Mouse (Mus musculus) heart, embryonic 14.5 days (tissue): ENCODE measurements around the gene Dner. TPM values are rescaled to one million over a fixed set of nuclear protein-coding genes. Genes with fewer than 3 reads are reported as not detected.

Experiments
- ATAC-seq: fragments of 200-750 bp; cut with Nextera tagmentation; 2 replicates; pipeline ENCODE4 v1.8.0; 2017; ENCODE audit warnings: low read depth, moderate TSS enrichment; ENCODE audit not compliant: insufficient number of reproducible peaks, insufficient read depth, low FRiP score
- H3K27ac ChIP-seq, 2 experiments: fragments of 200-500 bp in 1 of 2; fragments of 300-500 bp in 1 of 2; sonication (generic) in 1 of 2; replicated peaks in 1 of 2; 2 replicates each; pipeline ENCODE4 v1.5.1; 2012 to 2014; ENCODE audit warnings: low read depth in 2 of 2, low read length in 2 of 2, control low read depth in 1 of 2, mild to moderate bottlenecking in 1 of 2, mixed read lengths in 1 of 2; ENCODE audit not compliant: control insufficient read depth in 1 of 2, insufficient read depth in 1 of 2
- H3K27me3 ChIP-seq: fragments of 300-500 bp; sonication (generic); 2 replicates; pipeline ENCODE4 v1.6.1; 2014; ENCODE audit warnings: mild to moderate bottlenecking, low read length, control low read depth; ENCODE audit not compliant: control insufficient read depth, insufficient read depth
- H3K36me3 ChIP-seq: fragments of 300-500 bp; sonication (generic); 2 replicates; pipeline ENCODE4 v1.6.1; 2014; ENCODE audit warnings: mild to moderate bottlenecking, control low read depth, low read length, mixed read lengths; ENCODE audit not compliant: control insufficient read depth, insufficient read depth
- H3K4me1 ChIP-seq, 2 experiments: fragments of 200-500 bp in 1 of 2; fragments of 300-500 bp in 1 of 2; sonication (generic) in 1 of 2; 2 replicates each; pipeline ENCODE4 v1.6.1; 2012 to 2014; ENCODE audit warnings: low read length in 2 of 2, control low read depth in 1 of 2, mixed read lengths in 1 of 2; ENCODE audit not compliant: control insufficient read depth in 2 of 2, insufficient read depth in 2 of 2
- H3K4me2 ChIP-seq: fragments of 300-500 bp; sonication (generic); 2 replicates; pipeline ENCODE4 v1.6.1; 2014; ENCODE audit warnings: mild to moderate bottlenecking, low read length
- H3K4me3 ChIP-seq, 2 experiments: fragments of 200-500 bp in 1 of 2; fragments of 300-500 bp in 1 of 2; sonication (generic) in 1 of 2; 2 replicates each; pipeline ENCODE4 v1.5.1; 2012 to 2014; ENCODE audit warnings: low read length in 2 of 2, mild to moderate bottlenecking in 2 of 2, control low read depth in 1 of 2, low read depth in 1 of 2, moderate library complexity in 1 of 2; ENCODE audit not compliant: control insufficient read depth in 1 of 2, insufficient read depth in 1 of 2
- H3K9ac ChIP-seq: fragments of 300-500 bp; sonication (generic); 2 replicates; pipeline ENCODE4 v1.6.1; 2014; ENCODE audit warnings: mild to moderate bottlenecking, low read length
- H3K9me3 ChIP-seq: fragments of 300-500 bp; sonication (generic); 2 replicates; pipeline ENCODE4 v1.6.1; 2016; ENCODE audit warnings: low read length, control low read depth; ENCODE audit not compliant: control insufficient read depth
- WGBS: fragments of 180-500 bp; shearing (Covaris S2); extraction: QIAGEN DNeasy Blood & Tissue Kit; methylation state at CpG from one replicate; pipeline ENCODE4 v1.1.7; 2014; 5-methylcytosine and 5-hydroxymethylcytosine counted together
- polyA plus RNA-seq: library from polyadenylated mRNA; unstranded; fragments of >200 nt; fragmentation: Nextera tagmentation; extraction: Ambion mirVana; gene quantifications from 2 replicates; pipeline ENCODE4 v1.2.1, GENCODE M21; 2014

Gene Dner
- polyA plus RNA-seq, 1 experiment from 2014 or later = 0.85 TPM

GRCm38 (mm10) chr1:84525514-84525913 lies 170.5 kb downstream of the Dner start:
- Histone ChIP-seq H3K9ac (no peak overlapping the region), H3K36me3 (no peaks in the 10 kb centered on the region), H3K27ac (no peak overlapping the region), H3K4me1 (no peaks in the 10 kb centered on the region), H3K27me3 (no peaks in the 10 kb centered on the region), H3K4me2 (no peak overlapping the region), H3K9me3 (no peaks in the 10 kb centered on the region), H3K4me3 (no peak overlapping the region)
- no peak for ATAC-seq
- WGBS = 62% methylated on average over 3 of the region's 3 CpGs

GRCm38 (mm10) chr1:84524413-84524812 lies 171.6 kb downstream of the Dner start:
- Histone ChIP-seq H3K4me3 (no peak overlapping the region), H3K27ac (no peak overlapping the region), H3K4me1 (no peaks in the 10 kb centered on the region), H3K9ac (no peak overlapping the region), H3K9me3 (no peaks in the 10 kb centered on the region), H3K4me2 (no peak overlapping the region), H3K27me3 (no peaks in the 10 kb centered on the region), H3K36me3 (no peaks in the 10 kb centered on the region)
- no peak for ATAC-seq
- 83% methylated on average over 4 of the region's 4 CpGs for WGBS

- Histone ChIP-seq H3K9ac (no peak overlapping the region), H3K36me3 (no peaks in the 10 kb centered on the region), H3K27ac (no peak overlapping the region), H3K4me3 (no peak overlapping the region), H3K9me3 (no peaks in the 10 kb centered on the region), H3K4me2 (no peak overlapping the region), H3K27me3 (no peaks in the 10 kb centered on the region), H3K4me1 (no peaks in the 10 kb centered on the region)
- ATAC-seq = no peak
- 78% methylated on average over 4 of the region's 4 CpGs for WGBS
These were observed 173.1 kb downstream of the Dner start for GRCm38 (mm10) chr1:84522963-84523280.

GRCm38 (mm10) chr1:84522256-84522962 lies 173.6 kb downstream of the Dner start:
- 69% methylated on average over 4 of the region's 4 CpGs for WGBS
- Histone ChIP-seq H3K9me3 (no peaks in the 10 kb centered on the region), H3K4me1 (no peaks in the 10 kb centered on the region), H3K4me3 (no peak overlapping the region), H3K4me2 (no peak overlapping the region), H3K27me3 (no peaks in the 10 kb centered on the region), H3K36me3 (no peaks in the 10 kb centered on the region), H3K9ac (no peak overlapping the region), H3K27ac (no peak overlapping the region)
- ATAC-seq = no peak

- H3K36me3 ChIP-seq = no peaks in the 10 kb centered on the region
- WGBS = 86% methylated on average over 4 of the region's 4 CpGs
- H3K9me3 ChIP-seq = no peaks in the 10 kb centered on the region
- H3K4me3 ChIP-seq = no peak overlapping the region
- ATAC-seq = no peak
- H3K4me1 ChIP-seq = no peaks in the 10 kb centered on the region; a peak in 1 of 4 replicates
- H3K27ac ChIP-seq = no peak overlapping the region
- no peak overlapping the region for H3K4me2 ChIP-seq
- no peaks in the 10 kb centered on the region for H3K27me3 ChIP-seq
- H3K9ac ChIP-seq = no peak overlapping the region
These were observed 177.7 kb downstream of the Dner start for GRCm38 (mm10) chr1:84518347-84518746.

GRCm38 (mm10) chr1:84513201-84513600 lies 182.8 kb downstream of the Dner start:
- Histone ChIP-seq H3K4me1 (no peaks in the 10 kb centered on the region; a peak in 1 of 4 replicates), H3K9ac (no peak overlapping the region), H3K27me3 (no peaks in the 10 kb centered on the region), H3K4me3 (no peak overlapping the region), H3K4me2 (no peak overlapping the region), H3K27ac (no peak overlapping the region), H3K36me3 (no peaks in the 10 kb centered on the region), H3K9me3 (no peaks in the 10 kb centered on the region)
- no peak for ATAC-seq
- 33% methylated on average over 3 of the region's 3 CpGs for WGBS

- Histone ChIP-seq H3K27me3 (no peaks in the 10 kb centered on the region), H3K4me1 (no peaks in the 10 kb centered on the region; a peak in 1 of 4 replicates), H3K27ac (no peak overlapping the region), H3K4me2 (no peak overlapping the region), H3K9me3 (no peaks in the 10 kb centered on the region), H3K36me3 (no peaks in the 10 kb centered on the region), H3K9ac (no peak overlapping the region), H3K4me3 (no peak overlapping the region)
- 76% methylated on average over 1 of the region's 1 CpGs for WGBS
- no peak for ATAC-seq
These were observed 187.5 kb downstream of the Dner start for GRCm38 (mm10) chr1:84508510-84508909.

GRCm38 (mm10) chr1:84507568-84507967 lies 188.5 kb downstream of the Dner start:
- H3K27me3 ChIP-seq = no peaks in the 10 kb centered on the region
- H3K4me2 ChIP-seq = no peak overlapping the region
- no peak overlapping the region for H3K4me3 ChIP-seq
- no peak for ATAC-seq
- H3K9ac ChIP-seq = no peak overlapping the region
- H3K36me3 ChIP-seq = no peaks in the 10 kb centered on the region
- H3K9me3 ChIP-seq = no peaks in the 10 kb centered on the region
- H3K27ac ChIP-seq = no peak overlapping the region
- no peaks in the 10 kb centered on the region for H3K4me1 ChIP-seq
